Mouse (Mus musculus) kidney, postnatal 0 days (tissue): ENCODE results near the gene Man2a1. TPM values are rescaled to one million over a fixed set of nuclear protein-coding genes. Genes with fewer than 3 reads are reported as not detected.

Experiments
- ATAC-seq: fragments of 200-750 bp; cut with Nextera tagmentation; replicated peaks from 2 replicates; pipeline ENCODE4 v1.8.0; 2017; ENCODE audit warnings: low read depth, moderate number of reproducible peaks, moderate TSS enrichment, moderate library complexity; ENCODE audit not compliant: low FRiP score
- DNase-seq: peaks from one replicate; pipeline ENCODE4 v3.0.0-alpha.2; 2016; ENCODE audit warnings: low spot score
- H3K27ac ChIP-seq: fragments of 300-500 bp; sonication (generic); 2 replicates; pipeline ENCODE4 v1.5.1; 2014; ENCODE audit warnings: mild to moderate bottlenecking
- H3K27me3 ChIP-seq: fragments of 300-500 bp; sonication (generic); 2 replicates; pipeline ENCODE4 v1.6.1; 2014; ENCODE audit warnings: low read length, mixed read lengths; ENCODE audit not compliant: insufficient read depth
- H3K36me3 ChIP-seq: fragments of 300-500 bp; sonication (generic); 2 replicates; pipeline ENCODE4 v1.6.1; 2014; ENCODE audit warnings: low read length, mixed read lengths; ENCODE audit not compliant: insufficient read depth
- H3K4me1 ChIP-seq: fragments of 300-500 bp; sonication (generic); replicated peaks from 2 replicates; pipeline ENCODE4 v1.6.1; 2014; ENCODE audit warnings: antibody characterized with exemption, low read length, mixed read lengths; ENCODE audit not compliant: insufficient read depth
- H3K4me2 ChIP-seq: fragments of 300-500 bp; sonication (generic); 2 replicates; pipeline ENCODE4 v1.6.1; 2014; ENCODE audit warnings: mild to moderate bottlenecking, low read length, moderate library complexity, mixed read lengths
- H3K4me3 ChIP-seq: fragments of 300-500 bp; sonication (generic); replicated peaks from 2 replicates; pipeline ENCODE4 v1.5.1; 2014; ENCODE audit warnings: low read depth, low read length
- H3K9ac ChIP-seq: fragments of 300-500 bp; sonication (generic); 2 replicates; pipeline ENCODE4 v1.6.1; 2014; ENCODE audit warnings: low read depth, low read length
- H3K9me3 ChIP-seq: fragments of 300-500 bp; sonication (generic); replicated peaks from 2 replicates; pipeline ENCODE4 v1.6.1; 2016; ENCODE audit warnings: low read length, inconsistent platforms, mixed read lengths
- CTCF ChIP-seq: IDR thresholded peaks from 2 replicates; pipeline ENCODE4 v1.5.1; 2016; ENCODE audit warnings: antibody characterized with exemption, low read depth, mild to moderate bottlenecking, moderate library complexity
- WGBS: fragments of 180-500 bp; shearing (Covaris S2); extraction: QIAGEN DNeasy Blood & Tissue Kit; methylation state at CpG from one replicate; pipeline ENCODE4 v1.1.7; 2014; 5-methylcytosine and 5-hydroxymethylcytosine counted together
- polyA plus RNA-seq: library from polyadenylated mRNA; unstranded; fragments of >200 nt; fragmentation: Nextera tagmentation; extraction: Ambion mirVana; gene quantifications from 2 replicates; pipeline ENCODE4 v1.2.1, GENCODE M21; 2015

Man2a1 gene
- polyA plus RNA-seq, 1 experiment from 2014 or later: 9.9 TPM

GRCm38 (mm10) chr17:64697277-64697831 lies 96.8 kb downstream of the Man2a1 start:
- 88% methylated on average over 10 of the region's 10 CpGs for WGBS
- no peaks in the 10 kb centered on the region for H3K9me3 ChIP-seq
- DNase-seq (no peak), ATAC-seq (no peak)
- no peak overlapping the region for H3K9ac ChIP-seq
- no peaks in the 10 kb centered on the region for H3K4me1 ChIP-seq
- H3K27ac ChIP-seq: no peak overlapping the region
- TF ChIP-seq CTCF: no peak
- H3K27me3 ChIP-seq: no peaks in the 10 kb centered on the region
- no peak overlapping the region for H3K4me2 ChIP-seq
- no peaks in the 10 kb centered on the region for H3K36me3 ChIP-seq
- H3K4me3 ChIP-seq: no peak overlapping the region

GRCm38 (mm10) chr17:64698516-64698915 lies 98.0 kb downstream of the Man2a1 start:
- Histone ChIP-seq H3K4me2 (no peak overlapping the region), H3K36me3 (no peaks in the 10 kb centered on the region), H3K9me3 (no peaks in the 10 kb centered on the region), H3K27ac (no peak overlapping the region), H3K4me1 (no peaks in the 10 kb centered on the region), H3K9ac (no peak overlapping the region), H3K4me3 (no peak overlapping the region), H3K27me3 (no peaks in the 10 kb centered on the region)
- WGBS: 89% methylated on average over 8 of the region's 8 CpGs
- no peak for TF ChIP-seq CTCF
- ATAC-seq (no peak), DNase-seq (no peak)

DNA sequence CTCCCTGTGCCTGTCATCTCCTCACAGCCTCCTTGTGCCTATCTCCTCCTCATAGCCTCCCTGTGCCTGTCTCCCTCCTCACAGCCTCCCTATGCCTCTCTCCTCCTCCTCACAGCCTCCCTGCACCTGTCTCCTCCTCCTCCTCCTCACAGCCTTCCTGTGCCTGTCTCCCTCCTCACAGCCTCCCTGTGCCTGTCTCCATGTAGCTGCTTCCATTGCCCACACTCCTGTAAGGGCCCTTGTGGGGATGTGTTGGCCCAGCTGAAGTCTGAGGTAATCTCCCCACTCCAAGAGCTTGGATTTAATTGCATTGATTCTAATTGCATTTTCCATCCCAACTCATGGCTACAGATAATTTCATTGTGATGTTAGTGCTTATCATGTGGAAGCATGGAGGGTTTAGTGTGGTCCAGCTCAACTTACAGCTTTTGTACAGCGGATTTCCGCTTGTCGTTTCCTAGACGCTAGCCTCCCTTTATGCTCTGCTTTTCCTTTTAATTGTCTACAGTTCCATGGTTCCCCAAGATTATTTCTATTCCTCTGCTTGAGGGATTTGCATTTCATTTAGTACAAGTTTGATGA lies 103.2 kb downstream of the Man2a1 start:
- no peaks in the 10 kb centered on the region for H3K4me1 ChIP-seq
- no peak overlapping the region for H3K4me3 ChIP-seq
- no peak overlapping the region for H3K9ac ChIP-seq
- H3K27ac ChIP-seq: no peak overlapping the region
- no peak overlapping the region for H3K4me2 ChIP-seq
- TF ChIP-seq CTCF: no peak
- H3K27me3 ChIP-seq: no peaks in the 10 kb centered on the region
- ATAC-seq (no peak), DNase-seq (no peak)
- H3K36me3 ChIP-seq: no peaks in the 10 kb centered on the region
- no peaks in the 10 kb centered on the region for H3K9me3 ChIP-seq
- 87% methylated on average over 4 of the region's 4 CpGs for WGBS

- TF ChIP-seq CTCF: no peak
- H3K4me1 ChIP-seq: no peaks in the 10 kb centered on the region
- H3K9ac ChIP-seq: no peak overlapping the region
- H3K4me2 ChIP-seq: no peak overlapping the region
- no peak for DNase-seq
- no peaks in the 10 kb centered on the region for H3K27me3 ChIP-seq
- no peak for ATAC-seq
- 0 out of 2 replicates have a peak, but pooled peaks cover 5% of the 10 kb centered on the region for H3K36me3 ChIP-seq
- 88% methylated on average over 6 of the region's 6 CpGs for WGBS
- H3K27ac ChIP-seq: no peak overlapping the region
- no peaks in the 10 kb centered on the region for H3K9me3 ChIP-seq
- no peak overlapping the region for H3K4me3 ChIP-seq
Measured at GRCm38 (mm10) chr17:64707529-64707928, 107.0 kb downstream of the Man2a1 start.

DNA sequence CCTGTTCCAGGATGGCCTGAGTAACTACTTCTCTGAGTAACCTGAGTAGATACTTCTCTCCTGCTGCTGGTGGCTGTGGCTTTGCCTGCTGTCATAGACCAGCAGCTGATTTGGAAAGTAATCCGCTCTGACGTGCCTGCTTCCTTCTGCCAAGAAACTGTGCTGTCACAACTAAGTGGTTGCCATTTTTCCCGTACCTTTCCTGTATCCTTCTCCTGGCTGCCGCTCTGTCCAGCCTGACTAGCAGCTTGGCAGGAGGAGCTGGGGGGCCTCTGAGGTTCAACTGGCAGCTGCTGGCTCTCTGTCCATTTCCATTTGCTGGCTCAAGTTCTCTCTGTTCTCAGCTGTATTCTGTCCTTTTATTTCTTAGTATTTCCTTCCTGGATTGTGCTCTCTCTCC lies 115.8 kb downstream of the Man2a1 start:
- Histone ChIP-seq H3K36me3 (peaks cover 25% of the 10 kb centered on the region), H3K4me3 (no peak overlapping the region), H3K4me2 (no peak overlapping the region), H3K4me1 (no peaks in the 10 kb centered on the region), H3K9me3 (no peaks in the 10 kb centered on the region), H3K27me3 (no peaks in the 10 kb centered on the region), H3K27ac (peak overlapping the region; percentile 36; the same call in 1 of the 2 replicates), H3K9ac (no peak overlapping the region)
- ATAC-seq: no peak
- WGBS: 64% methylated on average over 4 of the region's 4 CpGs
- TF ChIP-seq CTCF: no peak
- DNase-seq: no peak

DNA sequence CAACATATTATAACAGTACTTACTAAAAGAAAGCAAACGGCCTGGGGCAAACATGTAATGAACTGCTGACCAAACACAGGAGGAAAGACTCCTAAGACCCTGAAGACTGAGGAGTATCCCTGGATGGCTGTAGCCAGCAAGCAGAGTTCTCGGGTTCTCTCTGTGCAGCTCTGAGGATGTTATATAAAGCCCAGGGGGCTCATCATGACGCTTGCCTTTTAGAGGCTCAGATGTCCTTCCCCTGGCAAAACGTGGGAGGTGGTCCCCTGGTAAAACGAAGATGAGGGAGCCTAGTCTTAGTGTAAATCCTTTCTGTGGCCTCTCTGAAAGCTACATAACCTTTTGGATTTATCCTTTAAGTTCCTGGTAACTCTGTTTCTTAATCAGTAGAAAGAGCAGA lies 119.2 kb downstream of the Man2a1 start:
- WGBS: 45% methylated on average over 5 of the region's 5 CpGs
- no peaks in the 10 kb centered on the region for H3K4me1 ChIP-seq
- no peak overlapping the region for H3K4me3 ChIP-seq
- H3K27me3 ChIP-seq: no peaks in the 10 kb centered on the region
- no peak for ATAC-seq
- TF ChIP-seq CTCF: no peak
- H3K9me3 ChIP-seq: no peaks in the 10 kb centered on the region
- H3K27ac ChIP-seq: no peak overlapping the region
- H3K36me3 ChIP-seq: peaks cover 11% of the 10 kb centered on the region
- H3K4me2 ChIP-seq: no peak overlapping the region
- no peak overlapping the region for H3K9ac ChIP-seq
- no peak for DNase-seq
